Mouse (Mus musculus) gastrocnemius, postnatal 36 days (tissue): ENCODE results near the gene Myo1f. TPM values are rescaled to one million over a fixed set of nuclear protein-coding genes. Genes with fewer than 3 reads are reported as not detected.

Experiments
- DNase-seq, 2 experiments: peaks; one replicate each; pipeline ENCODE4 v3.0.0; 2022
- intact Hi-C: fragments of 180-260 bp; cut with DNase I; formaldehyde crosslinking; loops from one replicate; pipeline ENCODE4 v1.15.1; 2025
- long read RNA-seq, 2 experiments: library from polyadenylated mRNA; stranded (forward); transcript quantifications; one replicate each; pipeline ENCODE4 v2.0.0; 2021
- total RNA-seq, 2 experiments: library from RNA; stranded (reverse); gene quantifications; 2 replicates each; pipeline ENCODE4 v1.2.3; 2021

Myo1f gene
- total RNA-seq: 1 to 10 TPM in 1 of 2 experiments, under 1 TPM in 1; 0.77 to 1.4 TPM
- long read RNA-seq, experiment 1, partial matches to known transcripts: 1 of 1 reads
- long read RNA-seq, experiment 1, other reads (novel, unspliced or antisense): 0 of 1 reads
- long read RNA-seq, experiment 2, partial matches to known transcripts: 0 of 1 reads
- long read RNA-seq, experiment 2, other reads (novel, unspliced or antisense): 1 of 1 reads

GRCm38 (mm10) chr17:33555223-33555855 is at the start of gene Myo1f:
Myo1f (plus strand) TSS chr17:33555707.
- intact Hi-C loops: no loop called here
- DNase-seq: no peak

GRCm38 (mm10) chr17:33508386-33508785 is 47.1 kb upstream of the Myo1f start:
- intact Hi-C loops: no loop called here
- no peak for DNase-seq

GRCm38 (mm10) chr17:33510172-33510571 is 45.3 kb upstream of the Myo1f start:
- intact Hi-C loops: no loop called here
- DNase-seq: no peak

GRCm38 (mm10) chr17:33512441-33513415 is 42.8 kb upstream of the Myo1f start:
- intact Hi-C loops: no loop called here

GRCm38 (mm10) chr17:33513874-33514273 is 41.6 kb upstream of the Myo1f start:
- intact Hi-C loops: no loop called here
- DNase-seq: no peak

More at GRCm38 (mm10) chr17:33512441-33513415, 42.8 kb upstream of the Myo1f start:
- no peak for DNase-seq

GRCm38 (mm10) chr17:33520366-33520765 is 35.1 kb upstream of the Myo1f start:
- intact Hi-C loops: no loop called here
- no peak for DNase-seq

GRCm38 (mm10) chr17:33523431-33523917 is 32.0 kb upstream of the Myo1f start:
- intact Hi-C loops: no loop called here
- DNase-seq: no peak

- intact Hi-C loops: no loop called here
- DNase-seq: peak; percentile 64 to 71
These were observed 31.4 kb upstream of the Myo1f start, which contains the start of gene Adamts10 for GRCm38 (mm10) chr17:33523918-33524755. Adamts10 (plus strand) TSS chr17:33524204.

GRCm38 (mm10) chr17:33524806-33525373 is 30.6 kb upstream of the Myo1f start:
- intact Hi-C loops: no loop called here
- peak in 1 of 2 experiments; percentile 33 for DNase-seq

GRCm38 (mm10) chr17:33526506-33526905 is 29.0 kb upstream of the Myo1f start:
- intact Hi-C loops: no loop called here
- peak in 1 of 2 experiments; percentile 21 for DNase-seq

- no peak for DNase-seq
These were observed 16.3 kb upstream of the Myo1f start for GRCm38 (mm10) chr17:33539106-33539675.

GRCm38 (mm10) chr17:33539878-33540277 is 15.6 kb upstream of the Myo1f start:
- intact Hi-C loops: loop anchor here (2.0 kb wide), 1 partner anchor 101 kb away; no protein-coding TSS in a partner anchor
- DNase-seq: no peak

More at GRCm38 (mm10) chr17:33539106-33539675, 16.3 kb upstream of the Myo1f start:
- intact Hi-C loops: loop anchor here (2.0 kb wide), 1 partner anchor 100 kb away; no protein-coding TSS in a partner anchor

GRCm38 (mm10) chr17:33549212-33549611 is 6.3 kb upstream of the Myo1f start:
- intact Hi-C loops: no loop called here
- DNase-seq: no peak

- no peak for DNase-seq
- intact Hi-C loops: no loop called here
These were observed 5.1 kb upstream of the Myo1f start for GRCm38 (mm10) chr17:33550388-33550787.

GRCm38 (mm10) chr17:33552113-33552512 is 3.4 kb upstream of the Myo1f start:
- intact Hi-C loops: no loop called here
- no peak for DNase-seq

GRCm38 (mm10) chr17:33552964-33553363 is 2.5 kb upstream of the Myo1f start:
- no peak for DNase-seq
- intact Hi-C loops: no loop called here

- no peak for DNase-seq
- intact Hi-C loops: no loop called here
These were observed 971 bp upstream of the Myo1f start for GRCm38 (mm10) chr17:33554536-33554935.

- intact Hi-C loops: no loop called here
These were observed 2.4 kb downstream of the Myo1f start for GRCm38 (mm10) chr17:33557922-33558321.

GRCm38 (mm10) chr17:33563527-33564076 is 8.1 kb downstream of the Myo1f start:
- no peak for DNase-seq

More at GRCm38 (mm10) chr17:33557922-33558321, 2.4 kb downstream of the Myo1f start:
- no peak for DNase-seq

More at GRCm38 (mm10) chr17:33563527-33564076, 8.1 kb downstream of the Myo1f start:
- intact Hi-C loops: no loop called here
